Mouse (Mus musculus): ENCODE measurements around the gene Zdhhc11.
"Not testable (repeated sequence)": the region's sequence is repeated elsewhere in the genome, so short reads cannot be mapped to it uniquely, and the experiment has no call there.

Zdhhc11 gene

DNA sequence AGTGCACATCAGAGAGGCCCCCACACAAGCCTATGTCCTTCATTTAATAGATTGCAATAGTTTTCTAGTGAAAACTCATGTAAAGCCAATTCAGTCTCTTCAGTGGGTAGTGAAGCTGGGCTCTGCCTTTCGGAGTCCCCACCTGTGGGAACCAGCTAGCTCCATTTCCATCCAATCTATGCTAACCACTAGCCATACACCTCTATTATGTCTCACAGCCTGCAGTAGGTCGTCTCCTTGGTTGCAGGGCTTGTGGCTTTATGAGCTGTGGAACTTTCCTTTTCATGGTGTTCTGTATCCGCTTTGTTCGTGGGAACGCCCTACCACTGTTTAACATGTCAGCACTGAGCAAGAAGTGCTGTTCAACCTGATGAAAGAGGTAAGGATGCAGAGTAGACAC, at the start of gene Zdhhc11:
TSS of gene Zdhhc11 (plus strand) at position 301 of the 400 bp plus-strand sequence.
- DNase-seq: no peak

DNA sequence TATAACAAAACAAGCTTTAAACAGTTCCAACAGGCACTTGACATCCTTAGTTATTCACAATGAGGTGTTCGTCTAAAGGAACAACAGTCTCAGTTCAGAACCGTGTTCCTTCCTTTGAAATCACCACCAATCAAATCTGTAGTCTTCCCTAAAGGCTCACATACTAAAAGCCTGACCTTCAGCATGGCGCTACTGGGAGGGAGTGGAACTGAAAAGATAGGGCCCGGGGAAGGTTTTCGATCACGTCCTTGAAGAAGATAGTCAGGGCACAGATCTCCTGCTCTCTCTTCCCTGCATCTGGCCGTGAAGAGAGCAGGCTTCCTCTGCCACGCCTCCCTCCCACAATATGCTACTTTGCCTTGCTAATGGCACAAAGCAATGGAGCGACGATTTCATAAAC, 31.4 kb upstream of the Zdhhc11 start:
- no peak for DNase-seq

DNA sequence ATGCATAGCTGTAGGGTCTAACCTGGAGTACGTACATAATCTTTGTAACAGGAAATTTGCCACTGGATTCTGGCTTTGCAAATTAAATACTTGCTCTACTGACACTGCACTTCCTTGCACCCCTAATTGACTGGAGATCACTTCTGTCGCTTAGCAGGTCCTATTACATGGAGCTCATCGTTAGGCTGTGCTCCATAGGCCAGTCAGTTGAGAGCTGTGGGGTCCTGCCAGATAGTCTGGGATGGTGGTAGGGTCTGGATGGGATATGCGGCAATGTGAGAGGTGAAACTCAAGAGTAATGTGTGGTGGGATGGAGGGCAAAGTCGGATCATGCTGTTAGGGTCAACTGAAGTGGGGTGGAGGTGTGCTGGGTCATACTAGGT, 26.7 kb upstream of the Zdhhc11 start:
- no peak for DNase-seq

DNA sequence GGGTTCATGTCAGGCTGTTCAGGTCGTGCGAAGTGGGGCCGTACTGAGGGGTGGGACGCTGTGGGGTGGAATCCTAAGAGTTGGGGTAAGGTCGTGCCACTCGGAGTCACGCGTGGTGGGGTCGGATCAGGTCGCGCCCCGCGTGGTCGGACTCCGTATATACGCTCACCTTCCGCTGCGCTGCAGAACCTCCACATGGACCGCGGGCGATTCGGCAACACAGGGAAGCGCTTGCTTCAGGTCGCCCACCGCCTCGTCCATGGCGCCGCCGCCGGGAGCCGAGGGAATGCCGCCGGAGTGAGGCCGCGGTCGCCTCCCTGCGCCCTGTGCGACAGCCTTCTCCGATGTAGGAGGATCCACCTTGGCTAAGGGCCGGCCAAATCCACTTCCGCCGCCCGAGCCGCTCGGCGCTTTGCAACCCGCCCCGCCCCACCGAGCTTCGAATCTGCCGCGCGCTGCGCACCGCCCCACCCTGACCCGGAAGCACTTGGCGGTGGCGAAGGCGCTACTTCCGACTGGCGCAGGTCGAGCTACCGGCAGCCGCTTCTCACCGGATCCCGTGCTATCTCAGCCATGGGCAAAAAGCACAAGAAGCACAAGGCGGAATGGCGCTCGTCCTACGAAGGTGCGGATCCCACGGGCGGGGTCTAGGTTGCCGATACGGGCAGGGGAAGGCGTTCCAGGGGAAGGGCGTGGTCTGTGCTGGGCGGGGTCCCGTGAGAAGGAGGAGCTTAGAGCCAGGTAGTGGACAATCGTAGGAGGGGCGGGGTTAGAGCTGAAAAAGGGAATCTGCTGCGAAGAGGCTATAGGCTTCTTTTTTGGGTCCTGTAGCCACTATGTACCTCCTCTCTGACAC, 26.1 kb upstream of the Zdhhc11 start, which contains the start of the genes Trip13 and Brd9:
TSS of gene Trip13 (minus strand) at position 464 of the 856 bp plus-strand sequence.
TSS of gene Brd9 (plus strand) at position 491 of the 856 bp plus-strand sequence.
- DNase-seq: peak; percentile 97

DNA sequence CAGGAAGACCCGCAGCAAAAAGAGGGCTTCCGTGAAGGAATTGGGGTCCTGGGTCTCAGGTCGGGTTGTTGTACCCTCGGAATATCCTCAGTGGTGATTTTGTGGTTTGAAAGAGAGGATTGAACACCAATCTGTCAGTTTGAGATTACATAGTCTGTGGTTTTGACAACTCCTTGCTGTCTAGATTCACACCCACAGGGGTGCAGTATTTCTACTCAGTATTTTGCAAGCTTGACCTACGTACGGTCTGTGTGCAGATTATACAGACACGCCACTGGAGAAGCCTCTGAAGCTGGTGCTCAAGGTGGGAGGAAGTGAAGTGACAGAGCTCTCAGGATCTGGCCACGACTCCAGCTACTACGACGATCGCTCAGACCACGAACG, 25.5 kb upstream of the Zdhhc11 start:
- DNase-seq: peak in 1 of 2 experiments; percentile 13

DNA sequence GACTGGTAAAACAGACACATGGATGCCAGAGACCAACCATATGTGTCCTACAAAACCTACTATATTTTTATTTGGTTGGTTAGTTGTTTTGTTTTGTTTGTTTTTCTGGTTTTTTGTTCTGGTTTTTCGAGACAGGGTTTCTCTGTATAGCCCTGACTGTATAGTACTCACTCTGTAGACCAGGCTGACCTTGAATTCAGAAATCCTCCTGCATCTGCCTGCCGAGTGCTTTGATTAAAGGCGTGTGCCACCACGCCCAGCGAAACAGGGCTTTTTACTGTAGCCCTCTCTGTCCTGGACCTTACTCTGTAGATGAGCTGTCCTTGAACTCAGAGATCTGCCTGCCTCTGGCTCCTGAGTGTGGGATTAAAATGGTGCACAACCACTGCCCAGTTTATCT, 24.6 kb upstream of the Zdhhc11 start:
- DNase-seq: no peak

DNA sequence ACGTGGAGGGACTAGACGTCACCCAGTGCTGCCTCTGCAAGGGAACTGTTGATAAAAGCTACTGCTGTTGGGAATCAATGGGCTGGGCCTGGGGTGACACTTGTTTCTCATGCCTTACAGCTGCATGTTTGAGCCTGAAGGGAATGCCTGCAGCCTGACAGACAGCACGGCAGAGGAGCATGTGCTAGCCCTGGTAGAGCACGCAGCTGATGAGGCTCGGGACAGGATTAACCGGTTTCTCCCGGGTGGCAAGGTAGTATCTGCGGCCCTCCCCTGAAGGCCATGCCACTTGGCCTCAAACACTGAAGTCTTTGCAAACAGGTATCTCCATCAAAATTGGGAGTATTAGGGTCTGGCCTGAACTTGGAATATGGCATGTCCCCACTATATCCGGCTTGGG, 19.0 kb upstream of the Zdhhc11 start:
- DNase-seq: no peak

DNA sequence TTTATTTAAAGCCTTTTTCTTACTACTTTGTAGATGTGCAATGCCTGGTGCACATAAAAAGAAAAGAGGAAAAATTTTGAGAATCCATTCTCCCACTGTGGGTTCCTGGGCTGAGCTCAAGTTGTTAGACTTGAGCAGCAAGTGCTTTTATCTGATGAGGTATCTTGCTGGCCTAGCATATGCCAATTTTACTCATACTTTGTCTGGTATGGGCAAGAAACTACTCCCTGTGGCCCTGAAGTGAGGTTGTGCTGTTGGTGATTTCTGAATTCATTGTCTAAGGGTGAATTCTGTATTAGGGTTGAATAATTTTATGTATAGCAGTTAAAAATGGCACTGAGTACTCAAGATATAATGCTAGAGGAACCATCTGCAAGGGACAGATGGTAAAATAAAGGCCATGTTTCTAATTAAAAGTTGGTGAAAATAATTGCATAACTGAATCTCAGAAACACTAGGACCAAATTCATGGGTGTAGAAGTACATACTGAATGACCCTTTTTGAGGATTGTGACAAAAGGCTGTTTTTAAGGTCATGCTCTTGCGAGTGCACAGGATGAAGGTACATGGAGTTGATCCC, 10.0 kb upstream of the Zdhhc11 start:
- DNase-seq: no peak

DNA sequence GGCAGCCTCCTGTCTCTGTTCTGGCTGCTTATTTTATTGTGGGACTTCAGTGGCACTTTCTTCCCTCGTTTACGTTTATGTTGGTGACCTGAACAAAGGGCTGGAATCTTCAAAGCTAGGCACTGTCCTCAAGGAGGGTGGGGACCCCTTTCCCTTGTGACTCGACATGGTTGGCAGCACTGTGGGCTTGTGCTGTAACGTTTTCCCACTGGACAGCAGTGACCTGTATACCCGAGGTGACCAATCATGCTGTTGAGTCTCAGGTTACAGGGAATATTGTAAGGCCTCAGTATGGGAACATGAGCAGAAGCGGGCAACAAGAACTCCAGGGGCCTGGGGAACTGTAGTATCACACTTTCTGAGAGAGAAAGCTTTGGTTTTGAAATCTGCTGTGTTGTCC, 9.0 kb upstream of the Zdhhc11 start:
- no peak for DNase-seq

DNA sequence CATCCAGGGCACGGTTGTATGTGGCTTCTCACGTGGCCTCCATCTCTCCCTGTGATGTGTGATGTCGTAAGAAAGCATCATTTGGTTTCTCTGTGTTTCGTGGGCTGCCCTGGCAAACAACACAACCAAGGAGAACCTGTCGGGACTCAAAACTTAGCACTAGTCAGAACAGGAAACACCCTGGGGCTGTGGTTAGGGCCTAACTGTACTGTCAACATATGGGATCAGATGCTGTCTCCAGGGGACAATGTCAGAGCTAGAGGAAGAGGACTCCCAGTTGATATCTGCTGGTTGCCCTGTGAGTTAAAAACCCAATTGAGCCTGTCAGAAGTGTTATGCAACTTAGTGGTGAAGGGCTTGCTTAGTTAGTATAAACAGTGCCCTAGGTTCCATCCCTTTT, 8.1 kb upstream of the Zdhhc11 start:
- DNase-seq: no peak

DNA sequence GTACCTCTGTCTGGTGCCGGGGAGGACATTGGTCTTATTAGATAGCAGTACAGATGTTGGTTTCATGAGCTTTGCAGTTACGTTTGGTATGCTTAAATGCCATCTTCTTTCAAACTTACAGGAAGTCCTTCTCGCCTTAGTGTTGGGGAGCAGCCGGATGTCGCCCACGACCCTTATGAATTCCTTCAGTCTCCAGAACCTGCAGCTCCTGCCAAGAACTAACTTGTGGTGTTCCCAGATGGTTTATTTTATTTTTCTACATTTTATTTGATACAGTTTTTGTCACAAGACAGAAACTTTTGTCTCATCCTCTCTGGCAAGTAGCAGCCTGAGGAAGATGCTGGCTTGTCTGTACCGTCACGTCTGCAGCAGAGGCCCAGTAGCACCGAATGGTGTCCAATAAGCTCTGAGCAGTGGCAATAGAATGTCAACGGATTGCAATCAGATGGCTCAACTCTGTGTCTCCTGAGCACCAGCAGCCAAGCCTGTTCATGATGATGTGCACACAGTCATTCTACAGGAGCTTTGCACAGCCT, 3.5 kb upstream of the Zdhhc11 start:
- DNase-seq: no peak

DNA sequence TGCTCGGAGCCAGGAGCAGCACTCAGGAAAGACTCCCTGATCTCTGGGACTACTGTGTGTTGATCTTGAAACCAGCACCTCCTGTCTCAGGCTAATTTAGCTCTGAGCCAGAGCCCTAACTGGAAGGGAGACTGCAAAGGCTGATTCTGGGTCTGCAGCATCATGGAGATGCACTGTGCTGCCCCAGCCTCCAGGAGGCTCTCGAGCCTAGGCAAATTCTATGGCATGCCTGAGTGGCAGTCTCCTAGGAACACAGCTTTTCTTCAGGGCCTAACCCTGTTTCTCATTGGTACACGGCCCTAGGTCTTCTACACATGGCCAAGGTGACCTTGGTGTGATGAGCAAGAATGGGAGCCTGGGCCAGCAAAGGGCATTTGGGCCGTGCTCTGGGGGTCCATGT, 2.5 kb upstream of the Zdhhc11 start:
- DNase-seq: no peak

DNA sequence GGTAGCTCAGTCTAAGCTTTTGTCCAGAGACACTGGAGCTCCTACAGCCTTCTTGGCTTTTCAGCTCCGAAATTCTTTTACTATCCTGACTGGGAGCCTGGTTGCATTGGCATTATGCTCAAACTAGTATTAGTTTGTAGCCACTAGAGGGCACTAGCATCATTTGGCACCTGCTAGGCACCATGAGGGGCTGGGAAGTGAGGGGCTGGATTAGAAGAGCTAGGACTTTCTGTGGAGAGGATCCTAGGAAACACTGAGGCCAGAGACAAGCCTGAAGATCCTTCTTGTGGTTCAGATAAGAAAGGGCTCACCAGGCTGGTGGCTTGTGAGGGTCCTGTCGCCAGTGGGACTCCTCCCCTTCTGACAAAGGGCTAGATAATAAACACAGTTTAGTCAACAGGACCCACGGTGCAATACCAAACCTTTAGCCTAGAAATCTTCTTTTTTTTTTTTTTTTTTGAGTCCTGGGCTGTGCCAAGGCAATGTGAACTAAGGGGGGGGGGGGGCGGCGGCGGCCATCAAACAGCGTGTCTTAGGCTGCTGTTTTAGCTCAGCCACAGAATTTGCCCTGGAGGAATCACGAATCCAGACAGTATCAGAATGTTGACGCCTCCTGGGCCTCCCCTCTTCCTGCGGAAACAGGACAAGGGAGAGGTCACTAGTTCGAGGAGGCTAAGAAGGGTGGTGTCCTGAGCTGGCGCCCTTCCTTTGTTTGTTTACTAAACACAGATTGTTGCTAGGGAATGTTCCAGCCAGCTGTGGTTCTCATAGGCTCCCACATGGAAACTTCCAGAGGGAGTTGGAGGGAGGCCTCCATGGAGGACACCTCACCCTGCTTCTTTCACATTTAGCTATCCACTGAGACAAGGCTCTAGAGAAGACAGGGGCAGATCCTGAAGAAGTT, 7.1 kb downstream of the Zdhhc11 start:
- DNase-seq: peak; percentile 87 to 91

DNA sequence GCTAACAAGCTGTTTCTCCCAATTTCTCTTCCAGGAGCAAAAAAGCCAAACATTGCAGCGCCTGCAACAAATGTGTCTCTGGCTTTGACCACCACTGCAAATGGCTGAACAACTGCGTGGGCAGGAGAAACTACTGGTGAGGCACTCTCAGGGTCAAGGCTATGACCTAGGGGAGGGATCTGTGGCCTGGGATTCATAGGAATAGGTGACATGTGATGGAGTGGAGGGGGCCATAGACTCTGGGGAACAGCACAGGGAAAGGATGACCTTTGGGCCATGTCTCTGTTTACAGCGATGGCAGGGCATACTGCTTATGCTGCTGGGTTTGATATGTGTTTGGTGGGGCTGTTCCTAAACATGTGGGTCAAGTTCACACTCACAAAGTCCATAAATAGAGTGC, 10.9 kb downstream of the Zdhhc11 start:
- DNase-seq: no peak

DNA sequence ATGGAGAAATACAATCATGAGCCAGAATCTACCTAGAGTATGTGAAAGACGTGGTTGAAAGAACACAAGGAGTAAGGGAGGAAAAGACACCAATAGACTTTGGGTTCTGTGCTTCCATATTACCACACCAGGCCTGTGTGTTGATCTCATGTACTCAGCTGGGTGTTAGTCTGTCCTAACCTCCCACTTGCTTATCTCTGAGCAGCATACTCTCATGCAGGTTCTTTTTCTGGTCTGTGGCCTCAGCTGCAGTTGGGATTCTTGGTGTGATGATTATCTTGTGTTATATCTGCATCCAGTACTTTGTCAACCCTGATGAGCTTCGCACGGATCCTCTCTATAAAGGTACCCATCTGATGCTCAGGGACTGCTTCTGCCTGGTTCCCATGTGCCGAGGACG, 13.3 kb downstream of the Zdhhc11 start:
- DNase-seq: no peak

DNA sequence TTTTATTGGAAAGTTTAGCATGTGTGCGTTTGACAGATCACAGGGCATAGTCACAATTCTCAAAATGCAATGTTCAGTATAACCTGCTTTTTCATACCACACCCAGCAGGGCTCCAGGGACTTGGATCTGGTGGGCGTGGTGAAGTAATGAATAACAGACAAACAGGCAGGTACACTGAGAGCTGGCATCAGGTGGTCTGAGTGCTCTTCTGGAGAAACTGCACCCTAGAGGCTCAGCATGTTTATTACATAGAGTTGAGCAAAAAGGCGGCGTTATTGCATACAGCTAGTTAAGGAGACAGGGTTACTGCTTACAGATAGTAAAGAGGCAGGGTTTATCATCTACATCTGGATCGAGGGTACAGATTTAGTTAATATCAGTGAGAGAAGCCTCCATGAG, 26.7 kb downstream of the Zdhhc11 start:
- DNase-seq: no peak

DNA sequence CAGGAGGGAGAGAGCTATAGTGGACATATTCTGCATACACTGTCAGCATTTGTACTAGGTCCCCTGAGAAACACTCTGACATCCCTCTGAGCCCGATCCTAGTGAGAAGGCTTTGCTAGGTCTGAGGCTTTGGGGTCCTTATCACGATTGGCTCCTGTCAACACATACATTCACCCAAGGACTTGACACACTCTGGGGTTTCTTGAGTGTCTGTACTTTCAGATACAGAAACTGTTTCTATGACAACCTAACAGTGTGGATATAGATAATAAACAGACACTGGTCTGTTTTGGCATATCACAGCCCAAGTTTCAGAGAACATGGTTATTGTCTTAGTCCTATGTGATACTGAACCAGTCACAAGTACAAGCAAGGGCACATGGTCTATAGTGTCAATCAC, 27.1 kb downstream of the Zdhhc11 start:
- no peak for DNase-seq

DNA sequence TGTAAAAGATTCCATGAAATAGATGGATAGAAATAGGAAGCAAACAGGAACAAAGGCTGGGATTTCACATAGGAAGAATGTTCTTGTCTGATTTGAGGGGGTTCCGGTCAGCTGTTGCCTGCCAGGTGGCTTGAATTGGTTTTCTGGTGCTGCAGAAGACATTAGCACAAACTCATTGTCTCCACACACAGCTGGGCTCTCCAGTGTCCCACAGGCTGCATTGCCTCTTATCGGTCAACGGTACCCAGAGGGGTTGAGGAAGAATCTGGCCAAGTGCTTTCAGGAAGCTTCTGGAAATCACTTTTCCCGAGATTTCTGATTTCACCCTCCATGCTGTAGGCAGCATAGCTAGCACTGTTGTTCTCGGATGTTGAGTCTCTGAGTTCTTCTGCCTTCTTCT, 27.6 kb downstream of the Zdhhc11 start:
- DNase-seq: no peak

DNA sequence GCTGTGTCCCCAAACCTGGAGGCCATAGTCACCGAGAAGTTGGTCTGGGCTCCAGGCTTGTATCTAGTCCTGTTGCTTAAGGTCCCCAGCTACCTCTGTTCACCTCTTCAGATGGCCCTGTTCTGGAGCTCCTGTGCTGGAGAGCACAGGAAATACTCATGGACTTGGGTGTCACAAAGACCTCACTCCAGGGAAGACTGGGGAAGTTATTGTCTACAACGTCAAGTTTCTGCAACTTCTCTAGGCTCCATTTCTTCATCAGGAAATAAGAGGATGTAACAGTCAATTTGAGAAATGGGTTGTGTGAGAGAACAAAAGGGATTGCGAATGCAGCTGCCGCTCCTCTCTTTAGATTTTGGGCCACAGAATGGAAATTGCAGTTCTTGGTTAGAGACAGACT, 32.8 kb downstream of the Zdhhc11 start:
- no peak for DNase-seq

DNA sequence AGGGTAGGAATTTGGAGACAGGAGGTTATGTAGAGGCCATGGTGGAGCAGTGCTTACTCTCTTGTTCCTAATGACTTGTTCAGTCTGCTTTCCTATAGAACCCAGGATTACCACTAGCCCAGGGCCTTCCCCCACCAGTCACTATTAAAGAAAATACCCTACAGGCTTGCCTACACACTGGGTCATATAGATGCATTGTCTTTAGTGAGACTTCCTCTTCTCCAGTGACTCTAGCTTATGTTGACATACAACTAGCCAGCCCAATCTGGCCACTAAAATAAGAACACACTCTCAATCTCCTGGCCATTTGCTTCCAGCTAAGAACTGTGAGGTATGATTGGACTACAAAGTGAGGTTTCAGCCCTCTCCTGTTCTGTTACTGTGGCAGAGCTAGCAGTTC, 36.9 kb downstream of the Zdhhc11 start:
- no peak for DNase-seq

DNA sequence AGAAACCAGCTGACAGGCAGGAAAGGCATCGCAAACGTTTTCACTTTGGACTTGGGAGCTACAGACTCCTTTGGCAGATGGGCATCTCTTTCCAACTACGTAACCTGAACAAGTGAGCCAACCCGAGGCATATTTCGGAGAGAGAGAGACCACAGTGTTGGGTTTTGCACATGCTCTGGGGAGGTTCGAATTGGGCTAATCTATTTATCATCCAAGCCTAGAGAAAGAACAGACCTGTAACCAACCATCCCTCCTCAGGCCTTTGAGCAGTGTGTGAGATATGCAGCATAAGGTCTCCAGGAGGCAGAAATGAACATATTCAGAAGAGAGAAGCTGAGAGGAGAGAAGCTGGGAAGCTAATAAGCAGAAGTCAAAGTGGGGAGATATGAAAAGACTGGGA, 37.3 kb downstream of the Zdhhc11 start:
- no peak for DNase-seq

DNA sequence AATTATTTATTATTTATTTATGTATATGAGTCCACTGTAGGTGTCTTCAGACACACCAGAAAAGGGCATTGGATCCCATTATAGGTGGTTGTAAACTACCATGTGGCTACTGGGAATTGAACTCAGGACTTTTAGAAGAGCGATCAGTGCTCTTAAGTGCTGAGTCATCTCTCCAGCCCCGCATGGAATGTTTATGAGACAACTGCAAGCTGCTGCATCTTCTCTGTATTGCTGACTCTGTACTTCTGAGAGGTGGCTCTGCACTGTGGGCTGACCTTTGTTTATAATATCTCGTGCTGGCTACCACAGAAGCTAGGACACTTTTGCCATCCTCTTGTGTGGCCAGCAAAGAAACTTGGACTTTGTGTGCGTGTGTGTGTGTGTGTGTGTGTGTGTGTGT, 37.8 kb downstream of the Zdhhc11 start:
- no peak for DNase-seq

DNA sequence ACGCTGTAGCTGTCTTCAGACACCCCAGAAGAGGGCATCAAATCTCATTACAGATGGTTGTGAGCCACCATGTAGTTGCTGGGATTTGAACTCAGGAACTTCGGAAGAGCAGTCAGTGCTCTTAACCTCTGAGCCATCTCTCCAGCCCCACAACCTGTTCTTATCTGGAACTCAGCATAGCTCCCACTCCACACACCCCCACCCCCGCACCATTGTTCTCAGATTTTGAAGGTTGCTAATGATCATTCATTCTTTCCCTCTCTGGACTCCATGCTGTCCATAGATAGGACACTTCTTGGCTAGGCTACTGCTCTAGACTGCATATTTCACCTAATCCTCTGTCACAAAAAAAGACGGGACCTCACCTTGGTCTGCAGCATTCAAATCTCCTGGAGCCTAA, 43.2 kb downstream of the Zdhhc11 start:
- not testable (repeated sequence) for DNase-seq

All from cerebellum, postnatal 10 days (tissue).